Mouse (Mus musculus) lung, postnatal 36 days (tissue): ENCODE measurements around the gene Cyb5b.

ENCODE experiments used
- DNase-seq: peaks from one replicate; pipeline ENCODE4 v3.0.0; 2022; ENCODE audit warnings: mixed read lengths

Cyb5b gene

DNA sequence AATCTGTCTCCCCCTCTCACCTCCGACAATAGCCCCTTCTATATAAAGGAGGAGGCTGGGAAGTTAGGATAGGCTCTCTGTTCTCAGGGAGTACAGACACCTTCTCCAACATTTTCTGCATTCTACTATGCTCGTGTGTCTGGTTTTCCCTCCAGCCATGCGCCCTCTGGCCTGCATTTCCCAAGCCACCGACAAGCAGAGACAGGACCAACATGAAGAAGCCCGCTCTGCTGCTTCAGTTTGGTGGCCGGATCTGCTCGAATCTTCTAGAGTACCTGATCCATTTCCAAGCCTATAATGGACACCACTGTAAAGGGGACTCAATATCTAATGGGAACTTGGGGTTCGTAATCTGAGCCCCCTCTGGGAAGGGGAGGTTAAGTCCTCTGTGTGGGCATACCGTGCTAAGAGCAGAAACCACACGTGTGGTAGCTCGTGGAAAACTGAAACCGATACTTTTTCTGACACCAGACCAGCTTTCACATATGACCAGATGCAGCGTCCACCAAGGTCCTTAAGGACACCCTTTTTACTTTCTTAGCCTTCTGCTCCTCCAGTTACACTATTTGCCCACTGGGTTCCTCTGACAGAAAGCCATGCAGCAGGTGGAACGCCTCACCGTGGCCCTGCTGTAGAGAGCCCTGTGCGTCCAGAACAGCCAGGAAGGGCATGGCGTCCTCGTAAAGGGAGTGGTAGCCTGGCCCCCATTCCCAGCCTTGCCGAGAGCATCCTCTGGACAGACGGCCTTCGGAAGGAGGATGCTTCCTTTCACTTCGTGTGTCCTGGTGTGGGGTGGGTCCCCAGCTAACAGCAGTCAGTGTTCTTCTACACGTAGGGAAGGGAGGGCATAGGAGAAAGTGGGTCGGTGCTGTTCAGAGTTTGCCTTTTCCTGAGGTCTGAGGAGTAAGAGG lies 17.6 kb upstream of the Cyb5b start:
- DNase-seq = no peak

DNA sequence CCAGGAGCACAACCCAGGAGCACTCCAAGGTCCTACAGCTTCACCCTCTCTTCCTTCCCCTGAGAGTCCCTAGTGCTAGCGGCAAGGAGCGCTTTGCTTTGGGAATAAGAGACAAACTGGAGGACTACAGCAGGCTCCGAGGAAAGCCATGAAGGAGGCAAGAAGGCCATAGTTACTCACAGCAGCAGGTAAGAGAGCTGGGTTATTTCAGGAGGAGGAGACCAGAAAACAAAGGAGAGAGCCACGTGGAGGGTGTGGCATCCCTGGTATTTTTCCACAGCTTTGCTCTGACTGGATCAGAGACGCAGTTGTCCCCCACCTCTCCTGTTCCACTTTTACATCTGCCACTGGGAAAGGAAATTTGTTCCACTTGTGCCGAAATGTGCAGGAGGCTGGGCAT lies 16.6 kb upstream of the Cyb5b start:
- peak; percentile 59 for DNase-seq

DNA sequence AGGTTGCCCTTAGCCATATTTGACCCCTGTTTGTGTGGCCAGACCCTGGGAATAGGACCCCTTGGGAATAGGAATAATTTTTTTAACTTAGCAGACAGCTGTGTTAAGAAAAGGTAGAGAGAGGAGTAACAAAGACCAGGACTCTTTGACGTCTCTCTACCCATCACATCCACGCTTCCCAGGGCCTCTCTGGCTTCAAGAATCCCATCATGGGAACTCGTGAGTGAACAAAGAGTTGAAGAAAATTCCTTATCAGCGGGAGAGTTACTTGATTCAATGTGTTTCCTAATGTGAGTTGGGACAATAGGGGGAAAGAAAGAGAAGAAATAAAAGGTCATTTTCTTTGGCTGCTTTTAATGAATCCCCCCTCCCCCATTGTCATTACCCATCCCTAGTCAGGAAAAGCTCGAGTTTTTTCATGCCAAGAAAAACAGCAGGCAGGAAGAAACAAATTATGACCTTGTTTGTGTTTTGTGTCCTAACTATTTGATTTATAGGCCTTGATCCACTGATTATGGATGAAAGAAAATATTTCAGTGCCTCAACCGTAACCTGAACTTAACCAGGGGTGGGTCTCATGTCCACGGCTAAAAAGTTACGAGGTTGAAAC lies 14.3 kb upstream of the Cyb5b start:
- DNase-seq = no peak

DNA sequence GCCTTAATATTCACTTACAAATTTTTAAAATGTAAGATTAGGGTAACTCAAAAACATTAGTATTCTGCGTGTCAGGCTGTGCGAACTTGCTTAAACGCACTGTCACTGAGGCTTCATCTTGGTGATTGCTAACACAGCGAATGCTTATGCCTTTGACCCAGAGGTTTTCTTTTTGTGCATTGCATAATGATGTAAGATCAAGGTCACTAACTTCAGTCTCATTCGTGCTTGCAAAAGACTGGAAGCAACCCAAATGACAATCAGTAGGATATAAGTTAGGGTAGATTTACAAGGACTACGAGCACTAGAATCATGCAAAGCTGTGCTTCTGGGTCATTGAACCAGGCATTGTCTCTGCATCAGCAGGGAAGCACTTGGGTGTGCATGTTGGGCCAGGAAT lies 12.8 kb upstream of the Cyb5b start:
- DNase-seq = no peak

DNA sequence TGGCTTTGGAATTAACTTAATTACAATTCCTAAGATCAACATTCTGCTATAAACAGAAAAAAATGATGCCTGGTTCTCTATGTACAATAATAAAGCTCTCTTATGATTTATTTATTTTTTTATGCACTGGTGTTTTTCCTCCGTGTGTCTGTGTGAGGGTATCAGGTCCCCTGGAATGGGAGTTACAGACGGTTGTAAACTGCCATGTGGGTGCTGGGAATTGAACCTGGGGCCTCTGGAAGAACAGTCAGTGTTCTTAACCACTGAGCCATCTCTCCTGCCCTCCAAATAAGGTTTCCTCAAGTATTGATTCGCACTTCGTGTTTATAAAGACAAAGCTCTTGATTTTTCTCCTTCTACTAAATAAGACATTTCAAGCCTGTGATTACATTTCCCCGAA lies 12.1 kb upstream of the Cyb5b start:
- no peak for DNase-seq

DNA sequence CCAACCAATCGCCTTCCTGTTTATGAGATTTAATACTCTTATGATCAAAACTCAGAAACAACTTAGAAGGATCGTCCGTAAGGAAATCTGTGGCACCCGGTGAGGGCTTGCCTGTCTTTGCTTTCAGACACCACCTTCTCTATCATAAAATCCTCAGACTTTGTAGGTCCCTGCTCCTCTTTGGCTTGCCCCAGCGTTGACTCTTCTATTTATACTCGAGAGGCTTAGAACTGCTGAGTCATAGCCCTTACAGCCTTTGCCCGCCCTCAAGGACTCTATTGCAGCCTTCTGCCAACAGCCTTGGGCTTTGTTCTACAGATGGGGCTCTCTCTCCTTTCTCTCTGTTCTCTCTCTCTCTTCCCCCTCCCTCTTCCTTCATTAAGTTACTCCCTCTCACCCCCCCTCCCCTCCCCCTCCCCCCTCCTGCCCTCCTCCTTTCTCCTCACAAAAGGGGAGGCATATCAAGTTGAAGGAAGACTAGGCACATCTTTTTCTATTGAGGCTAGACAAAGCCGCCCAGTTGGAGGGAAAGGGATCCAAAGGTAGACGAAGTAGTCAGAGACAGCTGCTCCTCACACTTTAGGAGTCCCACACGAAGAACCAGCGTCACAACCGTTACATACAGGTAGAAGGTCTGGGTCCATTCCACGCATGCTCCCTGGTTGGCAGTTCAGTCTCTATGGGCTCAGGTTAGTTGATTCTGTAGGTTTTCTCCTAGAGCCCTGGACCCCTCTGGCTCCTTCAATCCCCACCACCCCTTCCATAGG lies 10.6 kb upstream of the Cyb5b start:
- peak; percentile 88 for DNase-seq

DNA sequence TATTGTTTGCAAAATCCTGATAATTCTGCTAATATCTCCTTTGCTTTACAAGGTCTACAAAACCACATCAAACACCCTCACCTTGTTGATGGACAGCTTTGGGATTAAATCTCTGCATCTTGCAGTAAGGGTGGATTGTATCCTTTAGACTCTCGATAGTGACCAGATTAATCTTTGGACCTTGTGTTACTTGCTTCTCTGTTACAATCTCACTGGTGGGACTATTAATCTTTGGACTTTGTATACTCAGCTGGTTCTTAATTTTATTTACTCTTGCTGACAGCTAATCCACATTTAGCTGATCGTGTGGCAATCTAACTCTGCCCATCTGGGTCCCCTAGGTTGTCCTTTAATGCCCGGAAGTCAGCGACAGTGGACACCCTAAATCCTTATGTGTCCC lies 7.9 kb upstream of the Cyb5b start:
- no peak for DNase-seq

DNA sequence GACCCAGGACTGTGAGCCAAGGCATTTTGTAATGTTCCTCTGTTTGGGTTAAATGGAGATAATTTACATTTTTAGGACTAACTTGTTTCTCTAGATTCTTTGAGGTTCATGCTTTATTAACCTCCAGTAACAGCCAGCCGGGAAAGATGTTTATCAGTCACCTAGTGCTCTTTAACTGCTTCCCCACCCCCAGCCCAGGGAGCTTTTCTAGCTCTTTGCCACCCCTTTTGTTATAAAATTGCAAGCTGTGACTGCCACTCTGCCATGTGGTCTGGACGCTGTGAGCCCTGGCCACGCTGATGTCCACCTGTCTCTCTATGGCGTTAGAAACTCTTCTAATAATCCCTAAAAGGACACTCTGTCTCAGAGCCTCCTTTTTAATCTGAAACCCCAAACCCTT lies 6.9 kb upstream of the Cyb5b start:
- no peak for DNase-seq

DNA sequence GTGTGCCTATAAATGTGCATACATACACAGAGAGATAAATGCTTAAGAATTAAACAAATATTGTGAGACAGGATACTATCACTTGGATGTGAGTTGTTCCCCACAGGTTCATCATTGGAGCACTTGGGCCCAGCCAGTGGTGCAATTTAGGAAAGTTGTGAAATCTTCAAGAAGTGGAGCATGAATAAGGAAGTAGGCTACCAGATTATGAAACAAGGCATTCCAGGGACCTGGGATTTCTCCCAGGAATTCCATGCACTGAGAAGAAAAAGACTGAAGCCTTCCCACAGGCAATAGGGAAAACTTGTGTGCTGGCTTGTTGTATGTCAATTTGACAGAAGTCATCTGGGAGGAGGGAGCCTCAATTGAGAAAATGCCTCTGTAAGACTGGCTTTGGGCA lies 4.3 kb upstream of the Cyb5b start:
- peak; percentile 87 for DNase-seq

DNA sequence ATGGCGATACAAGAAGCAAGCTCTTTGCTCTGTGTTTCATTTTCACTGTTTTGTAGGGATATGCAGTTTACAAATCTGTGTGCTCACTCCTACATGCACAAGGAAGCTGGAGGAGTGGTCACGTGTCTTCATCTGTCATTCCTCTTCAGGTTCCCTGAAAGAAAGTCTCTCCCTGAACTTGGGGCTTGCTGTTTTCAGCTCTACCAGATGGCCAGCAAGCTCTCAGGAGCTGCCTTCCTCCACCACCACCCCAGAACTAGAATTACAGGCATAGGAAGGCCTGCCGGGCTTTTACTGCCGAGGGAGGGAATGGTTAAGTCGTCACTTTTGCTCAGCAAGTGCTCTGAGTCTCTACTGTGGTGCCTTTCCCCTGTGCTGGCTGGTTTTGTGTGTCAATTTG lies 1.6 kb upstream of the Cyb5b start:
- no peak for DNase-seq

DNA sequence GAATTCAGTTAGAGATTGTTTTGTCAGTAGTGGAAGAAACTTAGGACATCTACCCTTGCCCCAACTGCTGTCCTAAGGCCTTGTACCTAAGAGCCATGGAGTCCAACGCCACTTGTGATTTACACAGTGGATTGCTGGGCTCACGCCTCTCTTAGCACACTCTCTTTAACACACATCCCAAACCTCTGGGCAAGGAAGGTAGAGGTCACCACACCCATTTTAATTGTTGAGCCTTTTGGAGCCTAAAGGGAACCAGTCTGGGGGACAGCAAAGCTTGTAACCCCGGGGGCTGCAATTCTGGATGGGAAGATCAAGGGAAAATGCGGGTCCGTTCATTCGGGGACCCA lies 410 bp upstream of the Cyb5b start:
- DNase-seq = no peak

DNA sequence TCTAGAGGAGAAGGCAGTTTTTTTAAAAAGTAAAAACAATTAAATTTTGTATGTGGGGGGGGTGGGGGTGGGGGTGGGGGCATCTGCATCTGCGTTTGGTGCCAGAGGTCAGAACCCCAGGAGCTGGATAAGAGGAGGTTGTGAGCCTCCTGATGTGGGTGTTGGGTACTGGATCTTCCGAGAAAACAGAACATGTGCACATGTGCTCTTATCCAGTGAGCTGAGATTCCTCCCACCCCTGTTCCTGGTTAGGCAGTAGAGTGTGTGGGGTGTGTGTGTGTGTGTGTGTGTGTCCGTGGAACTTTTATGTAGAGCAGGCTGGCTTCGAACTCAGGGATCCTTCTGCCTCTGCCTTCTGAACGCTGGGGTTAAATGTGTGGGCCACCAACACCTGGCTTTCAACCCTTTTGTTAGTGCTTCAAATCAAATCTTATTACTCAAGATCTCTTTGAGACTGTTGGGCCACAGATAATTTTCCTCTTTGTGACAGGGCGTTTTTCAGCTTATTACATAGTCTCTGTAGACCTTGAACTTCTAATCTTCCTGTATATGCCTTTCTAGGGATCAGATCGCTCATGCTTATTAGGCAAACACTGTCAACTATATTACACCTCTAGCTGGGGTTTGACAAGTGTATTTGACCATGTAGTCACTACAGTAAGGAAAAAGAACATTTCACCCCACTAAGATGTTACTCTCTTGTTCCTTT lies 926 bp downstream of the Cyb5b start:
- no peak for DNase-seq

DNA sequence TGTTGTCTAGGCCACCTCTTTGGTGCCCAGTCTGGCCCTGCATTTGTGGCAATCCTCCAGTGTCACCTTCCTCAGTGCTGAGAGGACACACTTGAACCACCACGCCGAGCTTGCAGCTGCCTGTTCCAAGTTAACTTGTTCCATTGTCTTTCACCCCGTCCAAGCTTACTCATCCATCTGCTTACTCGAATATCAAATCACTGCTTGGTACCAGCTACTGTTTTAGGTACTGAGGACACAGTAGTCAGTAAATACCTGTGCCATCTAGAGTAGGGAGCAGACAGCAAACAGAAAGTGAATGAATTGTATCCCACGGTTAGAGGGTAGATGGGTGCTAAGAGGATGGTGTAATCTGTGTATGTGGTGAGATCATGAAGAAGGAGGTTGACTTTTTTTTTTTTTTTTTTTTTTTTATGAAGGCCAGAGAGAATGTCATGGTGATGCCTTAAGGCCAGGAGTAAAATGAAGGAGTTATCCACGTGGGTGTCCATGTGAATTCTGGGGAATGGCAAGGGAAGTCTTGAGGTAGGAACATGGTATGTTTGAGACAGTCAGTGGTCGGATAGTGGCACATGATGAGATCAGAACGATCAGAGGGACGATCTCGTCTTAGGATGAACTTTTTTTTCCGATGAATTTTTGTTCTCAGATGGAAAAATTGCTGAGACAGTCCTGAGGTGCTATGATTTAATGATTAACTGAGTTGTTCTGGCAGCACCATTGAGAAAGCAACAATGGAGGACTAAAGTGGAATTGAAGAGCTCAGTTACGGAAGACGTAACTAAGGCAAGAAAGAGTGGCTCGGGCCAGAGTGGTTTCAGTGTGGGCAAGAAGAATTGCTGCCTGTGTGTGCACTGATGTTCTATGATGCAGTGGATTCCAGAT lies 3.1 kb downstream of the Cyb5b start:
- peak; percentile 35 for DNase-seq

DNA sequence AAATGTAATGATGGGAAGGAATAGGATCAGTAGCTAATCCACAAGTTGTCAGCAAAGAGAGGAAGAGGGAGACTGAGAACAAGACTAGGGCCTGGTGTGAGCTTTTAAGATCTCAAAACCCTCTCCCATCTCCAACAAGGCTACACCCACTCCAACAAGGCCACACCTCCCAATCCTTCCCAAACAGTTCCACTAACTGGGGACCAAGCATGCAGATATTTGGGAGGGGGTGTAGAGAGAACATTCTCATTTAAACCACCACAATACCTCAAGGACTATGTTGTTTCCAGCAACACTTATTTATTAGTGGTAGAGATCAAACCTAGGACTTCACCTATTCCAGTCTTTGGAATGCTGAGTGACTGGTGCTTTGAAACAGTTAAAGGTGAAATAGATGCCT lies 6.4 kb downstream of the Cyb5b start:
- no peak for DNase-seq

DNA sequence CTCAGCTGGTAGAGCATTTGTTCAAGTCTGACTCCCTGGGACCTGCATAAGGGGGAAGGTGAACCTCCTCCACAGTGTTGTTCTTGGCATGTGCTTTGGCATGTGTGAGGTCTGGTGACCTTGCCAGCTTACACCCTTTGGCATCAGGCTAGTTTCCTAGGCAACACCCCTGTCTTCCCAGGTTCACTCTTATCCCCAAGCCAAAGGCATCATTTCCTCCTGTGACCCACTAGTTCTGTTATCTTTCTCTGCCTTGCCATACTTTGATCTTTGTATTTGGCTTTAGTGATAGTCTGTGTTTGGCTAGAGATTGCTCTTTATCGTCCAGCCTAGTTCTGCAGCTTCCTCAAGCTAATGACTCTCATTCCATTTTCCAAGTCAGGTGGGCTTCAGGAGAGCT lies 7.4 kb downstream of the Cyb5b start:
- peak; percentile 45 for DNase-seq

DNA sequence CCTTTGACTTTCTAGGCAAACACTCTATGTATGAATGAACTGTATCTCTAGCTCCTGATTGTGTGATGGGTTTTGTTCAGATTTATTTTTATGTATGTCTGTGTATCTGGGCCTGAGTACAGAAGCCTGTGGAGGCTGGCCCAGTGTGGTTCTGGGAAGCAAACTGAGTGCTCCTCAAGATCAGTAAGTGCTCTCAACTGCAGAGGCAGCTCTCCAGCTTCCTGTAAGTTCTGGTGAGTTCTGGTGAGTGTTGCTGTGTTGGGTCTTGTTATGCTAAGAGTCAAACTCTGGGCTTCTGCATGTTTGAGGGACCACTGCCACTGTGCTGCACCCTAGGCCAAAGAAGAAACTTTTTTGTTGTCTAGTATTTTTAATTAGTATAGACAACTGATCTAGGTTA lies 8.4 kb downstream of the Cyb5b start:
- DNase-seq = peak; percentile 81

DNA sequence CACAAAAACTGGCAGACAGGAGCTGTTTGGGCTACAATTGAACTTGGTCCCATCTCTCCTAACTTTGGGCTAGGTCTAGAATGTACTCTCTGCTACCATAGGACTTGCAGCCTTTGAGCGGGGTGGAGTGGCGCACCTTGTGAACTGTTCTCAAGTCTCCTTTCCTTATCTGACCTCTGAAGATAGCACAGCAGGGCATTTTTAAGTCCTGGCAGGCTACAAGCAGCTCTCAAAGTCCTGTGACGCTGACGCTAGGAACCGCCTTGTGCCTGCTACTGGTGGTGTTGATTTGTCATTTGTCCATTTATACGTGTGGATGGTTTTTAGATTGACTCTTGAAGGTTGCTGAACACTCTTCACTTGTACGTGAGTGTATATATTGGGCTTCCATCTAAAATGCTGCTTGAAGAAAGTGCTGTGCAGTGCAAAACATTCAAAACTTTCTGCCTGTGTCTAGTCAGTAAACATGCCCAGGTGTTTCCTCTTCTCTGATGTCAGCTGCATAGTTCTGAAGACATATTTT lies 13.9 kb downstream of the Cyb5b start:
- peak; percentile 63 for DNase-seq

DNA sequence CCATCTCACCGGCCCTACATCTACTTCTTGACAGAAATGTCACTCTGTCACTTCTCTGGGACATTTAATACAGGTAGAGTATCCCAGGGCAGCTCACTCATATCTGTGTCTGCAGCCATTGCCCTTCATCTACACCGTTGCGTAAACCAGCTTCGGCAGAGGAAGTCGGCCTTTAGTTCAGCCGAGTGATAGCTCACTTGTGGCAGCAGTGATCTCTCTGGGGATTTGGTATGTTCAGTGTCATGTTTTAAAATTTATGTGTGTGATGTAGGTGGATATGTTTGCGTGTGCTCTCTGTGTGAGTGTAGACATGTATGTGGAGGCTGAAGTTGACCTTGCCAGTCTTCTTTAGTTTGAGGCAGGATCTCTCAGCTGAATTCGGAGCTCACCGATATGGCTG lies 15.3 kb downstream of the Cyb5b start:
- no peak for DNase-seq

DNA sequence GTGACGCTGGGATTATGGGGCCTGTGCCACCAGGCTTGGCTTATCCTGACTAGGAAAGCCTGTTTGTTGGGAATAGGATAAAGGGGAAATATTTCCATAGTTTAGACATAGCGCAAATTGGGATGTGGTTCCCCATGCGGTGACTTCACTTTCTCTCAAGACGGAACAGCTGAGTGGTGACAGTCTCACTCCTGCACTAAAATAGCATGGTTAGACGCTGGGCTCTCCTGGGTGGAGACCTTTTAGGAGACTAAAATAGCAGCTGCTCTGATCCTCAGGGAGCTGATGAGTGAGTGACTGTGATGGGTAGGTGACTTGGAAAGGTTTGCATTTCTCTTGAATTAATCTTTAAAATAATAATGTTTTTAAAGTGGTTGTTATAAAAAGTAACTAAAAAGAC lies 17.4 kb downstream of the Cyb5b start:
- no peak for DNase-seq

DNA sequence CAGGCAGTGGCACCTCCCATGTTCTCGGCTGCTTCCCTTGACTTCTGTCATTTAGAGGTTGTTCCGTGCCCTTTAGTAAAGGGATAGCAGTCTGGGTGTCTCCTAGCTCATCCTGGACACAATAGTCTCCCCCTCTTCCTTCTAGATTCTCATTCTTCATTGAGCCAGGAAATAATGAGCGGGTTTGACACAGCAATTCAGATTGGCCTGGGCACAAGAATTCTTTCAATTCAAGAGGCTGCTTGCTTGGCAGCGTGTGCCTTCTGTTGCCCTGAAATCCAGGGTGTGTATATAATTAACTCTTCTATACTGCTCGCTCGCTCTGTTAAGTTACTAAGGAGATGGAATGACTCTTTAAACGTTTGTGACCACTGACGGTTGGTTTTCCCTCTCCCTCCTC lies 21.7 kb downstream of the Cyb5b start:
- peak; percentile 62 for DNase-seq

DNA sequence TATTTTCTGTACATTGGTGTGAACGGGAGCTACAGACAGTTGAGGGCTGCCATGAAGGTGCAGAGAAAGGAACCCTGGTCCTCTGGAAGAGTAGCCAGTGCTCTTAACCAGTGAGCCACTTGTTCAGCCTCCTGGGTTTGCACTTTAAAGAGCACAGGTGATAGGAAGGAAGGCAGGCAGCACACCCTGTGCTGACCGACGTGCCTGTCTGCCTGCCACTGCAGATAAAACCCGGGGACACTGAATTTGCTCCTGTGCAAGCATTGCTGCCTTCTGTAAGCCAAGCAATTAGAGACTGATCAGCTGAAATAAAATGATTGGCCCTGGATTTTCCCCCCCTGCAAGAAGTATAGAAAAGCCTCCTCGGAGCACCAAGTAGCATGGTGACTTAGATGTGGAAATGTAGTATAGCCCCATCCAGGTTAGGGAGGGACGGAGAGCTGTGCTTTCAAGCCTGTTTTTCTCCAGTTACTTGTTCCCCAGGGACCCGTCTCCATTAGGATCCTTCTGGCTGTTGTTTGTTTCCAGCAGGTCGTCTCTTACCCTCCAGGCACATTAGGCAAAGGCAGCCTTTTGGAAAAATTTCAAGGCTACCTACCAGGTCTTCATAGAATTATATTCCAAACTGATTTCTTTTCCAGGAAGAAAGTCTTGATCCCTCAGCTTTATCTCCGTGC lies 22.7 kb downstream of the Cyb5b start:
- no peak for DNase-seq
